Mouse (Mus musculus): ENCODE results near the gene Wscd2. TPM values are rescaled to one million over a fixed set of nuclear protein-coding genes. Genes with fewer than 3 reads are reported as not detected.

Gene Wscd2
- total and polyA plus RNA-seq, 3 experiments: 0.38 to 0.51 (median 0.39) TPM

GRCm38 (mm10) chr5:113639126-113639525 is 149.0 kb downstream of the Wscd2 start:
- Histone ChIP-seq H3K4me3 (replicated peaks in 1 of 3; ENCODE audit: low read depth in 2 of 3, low read length in 2 of 3, poor library complexity in 1 of 3) (no peak overlapping the region), H3K4me2 (ENCODE audit: insufficient read depth, low read depth, poor library complexity, severe bottlenecking) (no peak overlapping the region), H3K79me2 (replicated peaks; ENCODE audit: control insufficient read depth, extremely low read depth, insufficient read depth, poor library complexity, severe bottlenecking) (no peaks in the 10 kb centered on the region), H3K4me1 (ENCODE audit: control insufficient read depth in 1 of 2, insufficient read depth in 2 of 2) (0 out of 4 replicates have a peak, but pooled peaks cover 0 to 3% of the 10 kb centered on the region in 2 experiments), H3K27ac (ENCODE audit: insufficient read depth, low read depth) (no peak overlapping the region), H3K36me3 (replicated peaks in 1 of 2; ENCODE audit: control insufficient read depth in 1 of 2, insufficient read depth in 1 of 2, low read length in 1 of 2) (no peaks in the 10 kb centered on the region), H3K9ac (ENCODE audit: insufficient read depth, low read depth) (no peak overlapping the region), H3K9me3 (replicated peaks; ENCODE audit: low read length) (no peaks in the 10 kb centered on the region), H3K27me3 (replicated peaks) (peaks cover 87% of the 10 kb centered on the region)
- no peak for TF ChIP-seq PAX5 (IDR thresholded peaks at IDR 0.05; ENCODE audit: low read length)
- no peak for TF ChIP-seq MXI1 (IDR thresholded peaks at IDR 0.05; ENCODE audit: low read depth, low read length)
- no peak for TF ChIP-seq IRF4 (IDR thresholded peaks at IDR 0.05; ENCODE audit: low read depth, low read length)
- TF ChIP-seq GABPA (IDR thresholded peaks at IDR 0.05; ENCODE audit: insufficient replicate concordance, low read depth, low read length): no peak
- TF ChIP-seq MEF2A (IDR thresholded peaks at IDR 0.05; ENCODE audit: borderline replicate concordance, low read depth, low read length): no peak
- no peak for DNase-seq (ENCODE audit: extremely low read depth)
- in situ Hi-C loops (cut with MboI; ENCODE audit: low pct_ligation_motif_present, low pct_unique_long_range_greater_than_20kb, low sequenced_read_pairs): no loop called here
- dilution Hi-C loops (cut with MboI; ENCODE audit: extremely low pct_ligation_motif_present, extremely low pct_unique_long_range_greater_than_20kb, low sequenced_read_pairs): no loop called here

Other genes with a start within 250 kb of the Wscd2 start
- 0.08 and 0.29 TPM in 2 replicates for gene Sgsm1, start 179.5 kb upstream of the Wscd2 start, total RNA-seq (2012; rRNA removed)
- gene Sgsm1, start 179.5 kb upstream of the Wscd2 start, total RNA-seq (2014; rRNA removed): not detected in 2 replicates
- not detected in 2 replicates for gene Sgsm1, start 179.5 kb upstream of the Wscd2 start, polyA plus RNA-seq (2012; ENCODE audit: insufficient read length, low read depth)
- gene Aym1, start 133.0 kb upstream of the Wscd2 start, total RNA-seq (2012; rRNA removed): not detected in 2 replicates
- gene Aym1, start 133.0 kb upstream of the Wscd2 start, total RNA-seq (2014; rRNA removed): not detected in 2 replicates
- gene Aym1, start 133.0 kb upstream of the Wscd2 start, polyA plus RNA-seq (2012; ENCODE audit: insufficient read length, low read depth): not detected in 2 replicates
- gene Cmklr1, start 160.1 kb downstream of the Wscd2 start, total RNA-seq (2012; rRNA removed): not detected in 2 replicates
- gene Cmklr1, start 160.1 kb downstream of the Wscd2 start, total RNA-seq (2014; rRNA removed): not detected in 2 replicates
- not detected in 2 replicates for gene Cmklr1, start 160.1 kb downstream of the Wscd2 start, polyA plus RNA-seq (2012; ENCODE audit: insufficient read length, low read depth)
- gene 1700069L16Rik, start 234.4 kb downstream of the Wscd2 start, total RNA-seq (2012; rRNA removed): not detected in 2 replicates
- not detected in 2 replicates for gene 1700069L16Rik, start 234.4 kb downstream of the Wscd2 start, total RNA-seq (2014; rRNA removed)
- gene 1700069L16Rik, start 234.4 kb downstream of the Wscd2 start, polyA plus RNA-seq (2012; ENCODE audit: insufficient read length, low read depth): not detected in 2 replicates
- gene Ficd, start 245.5 kb downstream of the Wscd2 start, total RNA-seq (2012; rRNA removed): 2.4 and 3.4 TPM in 2 replicates
- 2.0 and 2.5 TPM in 2 replicates for gene Ficd, start 245.5 kb downstream of the Wscd2 start, total RNA-seq (2014; rRNA removed)
- 2.2 and 2.4 TPM in 2 replicates for gene Ficd, start 245.5 kb downstream of the Wscd2 start, polyA plus RNA-seq (2012; ENCODE audit: insufficient read length, low read depth)

All from CH12.LX (cell line).